Mouse (Mus musculus) erythroid progenitor cell, adult 5-6 weeks (primary cell): ENCODE measurements around the gene Fxyd1. TPM values are rescaled to one million over a fixed set of nuclear protein-coding genes. Genes with fewer than 3 reads are reported as not detected.

Experiments used
- ATAC-seq: replicated peaks from 2 replicates; pipeline ENCODE4 v1.8.0; 2016; ENCODE audit warnings: moderate number of reproducible peaks, mild to moderate bottlenecking, moderate TSS enrichment, inconsistent platforms; ENCODE audit not compliant: poor library complexity, low FRiP score, severe bottlenecking
- total RNA-seq, 2 experiments: library from RNA; stranded (forward) in 1 of 2; stranded (reverse) in 1 of 2; fragments of 150-400 nt in 1 of 2; fragments of 186-747, 209-891 nt in 1 of 2; gene quantifications; 2 replicates each; pipeline versions ENCODE4 v1.2.3 to v1.2.4; 2015 to 2017; ENCODE audit warnings: low replicate concordance in 2 of 2

The Fxyd1 gene
- total RNA-seq, 2 experiments from 2014 or later = not detected

GRCm38 (mm10) chr7:31054661-31055320 lies 2.2 kb downstream of the Fxyd1 start:
- ATAC-seq = no peak

- no peak for ATAC-seq
Observed at GRCm38 (mm10) chr7:31053882-31054447, 3.0 kb downstream of the Fxyd1 start.

- ATAC-seq = no peak
Observed at GRCm38 (mm10) chr7:31052636-31053434, 4.2 kb downstream of the Fxyd1 start.

GRCm38 (mm10) chr7:31052251-31052635 lies 4.8 kb downstream of the Fxyd1 start:
- no peak for ATAC-seq

- ATAC-seq = no peak
Observed at GRCm38 (mm10) chr7:31051321-31052021, 5.5 kb downstream of the Fxyd1 start, which contains the start of gene Fxyd7. Fxyd7 (minus strand) TSS chr7:31051467.

- no peak for ATAC-seq
Observed at GRCm38 (mm10) chr7:31050921-31051320, 6.1 kb downstream of the Fxyd1 start.

GRCm38 (mm10) chr7:31050487-31050886 lies 6.5 kb downstream of the Fxyd1 start:
- no peak for ATAC-seq

GRCm38 (mm10) chr7:31049846-31050281 lies 7.1 kb downstream of the Fxyd1 start:
- no peak for ATAC-seq

GRCm38 (mm10) chr7:31049135-31049845 lies 7.7 kb downstream of the Fxyd1 start:
- ATAC-seq = no peak

- no peak for ATAC-seq
Observed at GRCm38 (mm10) chr7:31042431-31042910, 14.5 kb downstream of the Fxyd1 start, which contains the start of gene Fxyd5. Fxyd5 (minus strand) TSS chr7:31042481.

- no peak for ATAC-seq
Observed at GRCm38 (mm10) chr7:31041662-31042315, 15.2 kb downstream of the Fxyd1 start.

GRCm38 (mm10) chr7:31041023-31041407 lies 16.0 kb downstream of the Fxyd1 start:
- no peak for ATAC-seq

- no peak for ATAC-seq
Observed at GRCm38 (mm10) chr7:31040281-31041022, 16.5 kb downstream of the Fxyd1 start.

- no peak for ATAC-seq
Observed at GRCm38 (mm10) chr7:31039011-31039410, 18.0 kb downstream of the Fxyd1 start.

- ATAC-seq = no peak
Observed at GRCm38 (mm10) chr7:31037675-31038074, 19.3 kb downstream of the Fxyd1 start.

- no peak for ATAC-seq
Observed at GRCm38 (mm10) chr7:31036917-31037316, 20.1 kb downstream of the Fxyd1 start.

- ATAC-seq = no peak
Observed at GRCm38 (mm10) chr7:31035291-31035690, 21.7 kb downstream of the Fxyd1 start.

- no peak for ATAC-seq
Observed at GRCm38 (mm10) chr7:31034789-31035188, 22.2 kb downstream of the Fxyd1 start.
